Mouse (Mus musculus) forebrain, embryonic 16.5 days (tissue): ENCODE data around the gene Msi2. TPM values are rescaled to one million over a fixed set of nuclear protein-coding genes. Genes with fewer than 3 reads are reported as not detected.

Source experiments
- ATAC-seq: fragments of 200-750 bp; cut with Nextera tagmentation; 2 replicates; pipeline ENCODE4 v1.8.0; 2017; ENCODE audit warnings: mild to moderate bottlenecking, moderate library complexity
- H3K27ac ChIP-seq: fragments of 300-500 bp; sonication (generic); 2 replicates; pipeline ENCODE4 v1.5.1; 2014; ENCODE audit warnings: low read length, control low read depth
- H3K27me3 ChIP-seq: fragments of 300-500 bp; sonication (generic); replicated peaks from 2 replicates; pipeline ENCODE4 v1.6.1; 2014; ENCODE audit warnings: low read length; ENCODE audit not compliant: control insufficient read depth, insufficient read depth
- H3K36me3 ChIP-seq: fragments of 300-500 bp; sonication (generic); 2 replicates; pipeline ENCODE4 v1.6.1; 2014; ENCODE audit not compliant: control insufficient read depth, insufficient read depth
- H3K4me1 ChIP-seq: fragments of 300-500 bp; sonication (generic); replicated peaks from 2 replicates; pipeline ENCODE4 v1.6.1; 2014; ENCODE audit warnings: low read length; ENCODE audit not compliant: control insufficient read depth, insufficient read depth
- H3K4me2 ChIP-seq: fragments of 300-500 bp; sonication (generic); 2 replicates; pipeline ENCODE4 v1.6.1; 2014; ENCODE audit warnings: mild to moderate bottlenecking, low read length, control low read depth
- H3K4me3 ChIP-seq: fragments of 300-500 bp; sonication (generic); replicated peaks from 2 replicates; pipeline ENCODE4 v1.5.1; 2014; ENCODE audit warnings: mild to moderate bottlenecking, low read length, control low read depth
- H3K9ac ChIP-seq: fragments of 300-500 bp; sonication (generic); replicated peaks from 2 replicates; pipeline ENCODE4 v1.6.1; 2014; ENCODE audit warnings: low read depth, low read length, control low read depth
- H3K9me3 ChIP-seq: fragments of 300-500 bp; sonication (generic); 2 replicates; pipeline ENCODE4 v1.6.1; 2016; ENCODE audit warnings: low read length; ENCODE audit not compliant: control insufficient read depth
- WGBS: fragments of 180-500 bp; shearing (Covaris S2); extraction: QIAGEN DNeasy Blood & Tissue Kit; methylation state at CpG from one replicate; pipeline ENCODE4 v1.1.7; 2014; 5-methylcytosine and 5-hydroxymethylcytosine counted together
- polyA plus RNA-seq: library from polyadenylated mRNA; unstranded; fragments of >200 nt; fragmentation: Nextera tagmentation; extraction: Ambion mirVana; gene quantifications from 2 replicates; pipeline ENCODE4 v1.2.1, GENCODE M21; 2015

Msi2 gene
- polyA plus RNA-seq, 1 experiment from 2014 or later = 23.4 TPM

DNA sequence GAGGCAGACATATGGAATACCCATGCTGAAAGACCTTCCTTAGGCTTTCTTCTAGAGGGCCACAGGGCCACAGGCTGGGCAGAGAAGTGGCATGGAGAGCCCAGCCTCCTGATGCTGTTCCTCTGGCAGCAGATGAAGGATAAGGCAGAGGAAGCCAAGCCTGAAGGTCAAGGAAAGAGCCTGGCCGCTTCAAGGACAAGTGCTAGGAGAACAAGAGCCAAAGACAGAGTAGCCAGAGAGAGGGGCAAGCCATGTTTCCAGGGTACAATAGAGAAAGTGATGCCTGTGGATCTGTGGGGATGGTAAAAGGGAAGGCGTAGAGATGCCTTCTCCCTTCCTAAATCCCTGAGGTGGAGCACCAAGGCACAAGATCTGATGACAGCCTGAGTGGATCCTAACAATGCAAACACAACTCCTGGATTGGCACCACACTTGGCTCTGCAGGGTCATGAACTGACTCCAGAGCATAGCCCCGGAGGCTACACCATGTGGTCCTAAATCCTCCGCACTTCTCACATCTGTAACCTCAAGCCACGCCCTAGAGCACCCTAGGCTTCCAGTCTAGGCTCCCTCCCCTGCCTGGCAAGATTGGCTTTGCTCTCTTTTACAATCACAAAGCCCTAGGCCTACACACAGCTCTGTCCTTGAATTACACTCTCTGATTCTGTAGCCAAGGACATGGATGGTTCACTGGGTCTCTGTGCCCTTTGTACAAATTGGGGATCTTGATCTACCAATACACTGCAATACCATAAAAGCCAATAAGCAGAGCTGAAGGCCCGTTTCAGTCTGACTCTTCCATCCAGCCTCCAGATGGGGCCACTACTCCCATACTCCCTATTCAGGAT is 202.4 kb downstream of the Msi2 start:
- Histone ChIP-seq H3K9me3 (no peaks in the 10 kb centered on the region), H3K4me2 (no peak overlapping the region), H3K27me3 (no peaks in the 10 kb centered on the region), H3K9ac (no peak overlapping the region), H3K4me3 (no peak overlapping the region), H3K27ac (no peak overlapping the region), H3K36me3 (no peaks in the 10 kb centered on the region), H3K4me1 (peaks cover 42% of the 10 kb centered on the region)
- no peak for ATAC-seq
- 63% methylated on average over 6 of the region's 6 CpGs for WGBS

DNA sequence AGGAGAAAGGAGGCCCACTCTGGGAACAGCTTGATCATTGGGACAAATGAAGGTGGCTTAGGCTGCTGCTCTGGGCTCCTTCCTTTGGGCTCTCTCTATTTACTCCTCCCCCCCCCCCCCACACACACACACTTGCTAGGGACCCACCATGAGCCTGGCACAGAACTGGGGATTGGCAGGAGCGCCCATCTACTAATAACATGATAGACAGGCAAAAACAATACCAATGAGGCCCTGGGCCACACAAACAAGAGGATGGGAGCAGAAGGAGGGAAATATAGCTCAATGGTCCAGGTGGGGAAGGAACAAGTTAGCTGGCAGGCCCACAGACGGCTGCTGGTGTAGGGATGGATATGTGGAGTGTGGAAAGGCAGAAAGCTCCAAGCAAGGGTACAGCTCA is 203.0 kb downstream of the Msi2 start:
- 52% methylated on average over 2 of the region's 2 CpGs for WGBS
- Histone ChIP-seq H3K27me3 (no peaks in the 10 kb centered on the region), H3K36me3 (no peaks in the 10 kb centered on the region), H3K9ac (no peak overlapping the region), H3K9me3 (no peaks in the 10 kb centered on the region), H3K27ac (no peak overlapping the region), H3K4me2 (no peak overlapping the region), H3K4me3 (no peak overlapping the region), H3K4me1 (peaks cover 41% of the 10 kb centered on the region)
- ATAC-seq = peak; percentile 18; the same call in 1 of the 2 replicates

DNA sequence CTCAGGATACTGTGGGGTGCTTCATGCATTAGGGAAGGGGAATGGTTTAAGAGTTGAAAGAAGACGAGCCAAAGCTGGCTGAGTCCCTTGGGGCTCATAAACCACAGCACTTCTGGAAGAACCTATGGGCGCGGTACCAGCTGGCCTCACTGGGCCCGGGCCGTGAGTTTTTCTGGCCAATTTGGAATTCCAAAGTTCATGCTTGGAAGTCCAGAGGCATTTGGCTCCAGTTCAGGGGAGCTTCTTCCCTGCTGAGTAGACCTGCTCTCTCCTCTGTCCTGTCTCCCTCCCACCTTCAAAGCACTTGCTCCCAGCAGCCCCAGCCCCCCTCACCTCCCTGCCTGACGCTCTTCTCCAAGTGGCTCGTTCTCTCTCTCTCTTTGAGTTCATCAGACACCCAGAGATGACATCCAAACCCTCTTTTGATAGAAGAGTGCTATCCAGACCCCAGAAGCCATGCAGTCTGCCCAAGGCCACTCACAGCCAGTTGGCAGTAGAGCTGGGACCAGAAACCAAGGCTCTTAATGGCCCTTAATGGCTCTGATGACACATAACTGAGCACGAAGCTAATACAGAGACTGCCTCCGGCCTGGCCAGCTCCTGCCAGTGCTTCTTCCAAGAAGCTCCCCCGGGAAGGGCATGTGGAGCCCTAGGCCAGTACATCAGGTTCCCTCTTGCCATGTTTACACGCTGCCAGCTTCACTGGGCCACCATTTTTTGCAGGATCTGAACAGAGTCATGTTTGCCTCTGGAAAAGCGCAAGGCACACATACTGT is 204.0 kb downstream of the Msi2 start:
- no peak overlapping the region for H3K4me2 ChIP-seq
- no peak overlapping the region for H3K4me3 ChIP-seq
- H3K9ac ChIP-seq = no peak overlapping the region
- no peak for ATAC-seq
- no peaks in the 10 kb centered on the region for H3K9me3 ChIP-seq
- peaks cover 44% of the 10 kb centered on the region for H3K4me1 ChIP-seq
- H3K27ac ChIP-seq = no peak overlapping the region
- WGBS = 83% methylated on average over 12 of the region's 12 CpGs
- H3K36me3 ChIP-seq = no peaks in the 10 kb centered on the region
- no peaks in the 10 kb centered on the region for H3K27me3 ChIP-seq

DNA sequence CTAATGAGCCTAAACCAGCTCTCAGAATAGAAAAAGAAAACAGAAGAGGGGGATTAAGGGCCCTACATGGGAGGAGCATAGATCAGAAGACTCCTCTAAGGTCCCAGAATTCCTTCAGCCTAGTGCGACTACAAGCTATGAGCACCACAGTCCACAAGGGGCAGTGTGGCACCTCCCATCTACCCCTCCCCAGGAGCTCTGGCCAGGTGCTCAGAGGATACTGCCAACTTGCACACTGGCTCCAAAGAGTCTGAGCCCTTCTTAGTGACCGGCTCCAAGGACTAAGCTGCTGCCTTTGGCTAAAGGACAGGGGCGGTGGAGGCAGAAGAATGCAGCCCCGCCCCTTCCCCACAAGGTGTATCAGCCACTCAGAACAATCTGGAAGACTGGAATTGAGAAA is 205.7 kb downstream of the Msi2 start:
- 24% methylated on average over 4 of the region's 4 CpGs for WGBS
- no peak overlapping the region for H3K4me2 ChIP-seq
- no peaks in the 10 kb centered on the region for H3K36me3 ChIP-seq
- H3K27ac ChIP-seq = no peak overlapping the region
- H3K4me1 ChIP-seq = peaks cover 59% of the 10 kb centered on the region
- no peaks in the 10 kb centered on the region for H3K9me3 ChIP-seq
- peak; percentile 20; the same call in 1 of the 2 replicates for ATAC-seq
- H3K9ac ChIP-seq = no peak overlapping the region
- no peaks in the 10 kb centered on the region for H3K27me3 ChIP-seq
- H3K4me3 ChIP-seq = no peak overlapping the region

DNA sequence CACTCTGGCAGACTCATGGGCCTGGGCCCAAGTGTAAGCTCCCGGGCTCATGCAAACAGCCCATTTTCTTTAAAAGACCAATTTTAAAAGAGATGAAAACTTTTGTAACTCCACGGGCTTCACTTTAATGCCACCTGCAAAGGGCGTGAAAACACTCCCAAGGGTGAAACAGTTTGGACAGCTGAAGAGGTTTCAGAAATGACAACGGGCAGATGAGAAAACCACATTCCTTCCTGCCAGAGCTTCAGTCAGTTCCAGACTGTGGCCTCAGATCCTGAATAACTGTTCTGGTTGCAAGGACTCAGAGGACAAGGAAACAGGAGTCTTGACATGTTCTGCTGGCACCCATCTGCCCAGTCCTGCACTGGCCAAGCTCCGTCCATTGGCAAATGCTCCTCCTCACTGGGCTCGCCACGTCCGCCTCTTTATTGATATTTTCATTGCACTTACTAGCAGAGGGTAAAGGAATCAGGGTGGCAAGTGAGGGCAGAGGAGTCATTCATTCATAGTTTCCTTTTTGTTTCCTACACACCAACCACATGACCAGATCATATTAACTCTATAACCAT is 207.9 kb downstream of the Msi2 start:
- ATAC-seq = no peak
- H3K27ac ChIP-seq = no peak overlapping the region
- H3K9ac ChIP-seq = no peak overlapping the region
- H3K4me2 ChIP-seq = no peak overlapping the region
- H3K4me1 ChIP-seq = peaks cover 55% of the 10 kb centered on the region
- no peaks in the 10 kb centered on the region for H3K9me3 ChIP-seq
- no peak overlapping the region for H3K4me3 ChIP-seq
- no peaks in the 10 kb centered on the region for H3K36me3 ChIP-seq
- no peaks in the 10 kb centered on the region for H3K27me3 ChIP-seq
- WGBS = 74% methylated on average over 8 of the region's 8 CpGs

DNA sequence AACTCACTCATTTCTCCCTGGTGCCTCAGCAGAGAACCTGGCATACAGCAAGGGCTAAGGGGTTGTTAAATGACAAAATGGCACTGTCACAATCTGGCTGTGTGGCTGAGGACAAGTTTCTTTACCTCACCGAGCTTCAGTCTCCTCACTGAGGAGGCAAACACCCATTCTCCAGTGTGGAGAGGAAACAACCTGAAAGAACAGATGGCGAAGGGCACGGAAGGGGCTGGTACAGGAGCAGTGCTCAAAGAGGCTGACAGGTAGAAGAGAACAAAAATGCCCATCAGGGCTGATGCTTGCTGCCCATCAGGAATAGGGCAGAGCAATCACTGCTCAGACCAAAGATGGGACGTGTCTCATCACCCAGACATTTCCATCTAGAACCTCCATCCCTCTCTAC is 208.8 kb downstream of the Msi2 start:
- Histone ChIP-seq H3K27me3 (no peaks in the 10 kb centered on the region), H3K9ac (no peak overlapping the region), H3K4me1 (peaks cover 49% of the 10 kb centered on the region), H3K36me3 (no peaks in the 10 kb centered on the region), H3K27ac (no peak overlapping the region), H3K4me2 (no peak overlapping the region), H3K4me3 (no peak overlapping the region), H3K9me3 (no peaks in the 10 kb centered on the region)
- no peak for ATAC-seq
- 79% methylated on average over 4 of the region's 4 CpGs for WGBS

DNA sequence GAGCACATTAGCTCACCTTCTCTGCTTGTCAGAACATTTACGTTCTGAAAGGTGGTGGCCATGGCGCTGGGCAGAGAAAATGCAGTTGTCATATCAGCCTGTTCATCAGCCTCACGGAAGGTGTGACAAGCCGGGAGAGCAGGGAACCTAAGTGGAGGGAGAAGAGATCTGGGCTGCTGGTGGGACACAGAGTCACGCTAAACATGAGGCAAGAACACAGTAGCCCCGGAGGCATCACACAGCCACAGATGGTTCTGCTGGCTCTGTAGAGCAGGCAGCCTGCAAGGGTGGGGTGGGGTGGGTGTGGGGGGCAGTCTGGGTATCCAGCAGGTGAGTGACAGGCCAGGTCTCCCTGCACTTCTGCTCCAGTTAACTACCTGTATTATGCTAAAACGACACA is 210.2 kb downstream of the Msi2 start:
- ATAC-seq = 0 out of 2 replicates have a peak, but pooled peaks have one; percentile 14
- no peaks in the 10 kb centered on the region for H3K27me3 ChIP-seq
- WGBS = 54% methylated on average over 7 of the region's 7 CpGs
- no peaks in the 10 kb centered on the region for H3K36me3 ChIP-seq
- no peak overlapping the region for H3K4me2 ChIP-seq
- no peak overlapping the region for H3K27ac ChIP-seq
- no peaks in the 10 kb centered on the region for H3K9me3 ChIP-seq
- peaks cover 49% of the 10 kb centered on the region for H3K4me1 ChIP-seq
- H3K4me3 ChIP-seq = no peak overlapping the region
- H3K9ac ChIP-seq = no peak overlapping the region

DNA sequence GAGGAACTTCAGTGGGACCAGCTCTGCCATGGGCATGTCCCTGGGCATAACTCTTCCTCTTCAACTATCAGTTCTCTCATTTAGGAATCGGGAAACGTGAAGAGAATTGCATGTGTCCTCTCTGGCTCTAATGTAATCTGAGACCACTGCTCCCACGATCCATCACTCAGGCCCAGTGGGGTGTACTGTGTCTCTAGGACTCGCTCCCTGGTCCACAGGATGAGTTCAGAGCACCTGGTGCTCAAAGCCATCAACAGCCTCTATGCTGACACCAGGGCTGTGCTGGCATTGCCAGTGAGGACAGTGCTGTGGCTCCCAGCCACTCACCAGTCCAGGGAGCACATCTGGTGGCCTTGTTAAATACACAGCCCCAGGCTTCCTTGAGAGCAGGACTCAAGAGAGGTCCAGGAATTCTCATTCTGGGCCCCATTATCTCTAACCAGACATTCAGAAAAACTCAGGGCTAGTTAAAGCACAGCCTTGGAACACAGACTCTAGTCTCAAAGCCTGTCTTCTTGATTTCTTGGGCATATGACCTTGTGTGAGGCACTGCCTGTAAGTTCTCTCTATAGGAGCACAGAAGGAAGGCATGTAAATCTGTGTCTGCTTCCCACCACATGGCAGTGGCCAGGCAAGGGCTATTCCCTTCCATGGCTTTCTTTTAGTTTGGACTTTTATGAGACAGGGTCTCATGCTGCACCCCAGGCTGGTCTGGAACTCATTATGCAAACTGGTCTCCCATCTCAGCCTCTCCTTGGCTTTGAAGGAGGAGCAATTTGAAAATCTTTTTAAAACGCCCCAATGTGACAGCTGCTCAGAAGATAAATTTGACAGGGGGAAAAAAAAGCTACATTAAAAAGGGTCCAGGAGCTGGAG is 211.5 kb downstream of the Msi2 start:
- Histone ChIP-seq H3K9ac (no peak overlapping the region), H3K9me3 (no peaks in the 10 kb centered on the region), H3K36me3 (no peaks in the 10 kb centered on the region), H3K4me1 (peaks cover 44% of the 10 kb centered on the region), H3K4me2 (no peak overlapping the region), H3K27me3 (no peaks in the 10 kb centered on the region), H3K27ac (no peak overlapping the region), H3K4me3 (no peak overlapping the region)
- peak; percentile 11; the same call in 1 of the 2 replicates for ATAC-seq
- WGBS = 34% methylated on average over 5 of the region's 5 CpGs
